Comparison of ENCODE assay signal across 15 mouse cellular contexts in the genomic region with DNA sequence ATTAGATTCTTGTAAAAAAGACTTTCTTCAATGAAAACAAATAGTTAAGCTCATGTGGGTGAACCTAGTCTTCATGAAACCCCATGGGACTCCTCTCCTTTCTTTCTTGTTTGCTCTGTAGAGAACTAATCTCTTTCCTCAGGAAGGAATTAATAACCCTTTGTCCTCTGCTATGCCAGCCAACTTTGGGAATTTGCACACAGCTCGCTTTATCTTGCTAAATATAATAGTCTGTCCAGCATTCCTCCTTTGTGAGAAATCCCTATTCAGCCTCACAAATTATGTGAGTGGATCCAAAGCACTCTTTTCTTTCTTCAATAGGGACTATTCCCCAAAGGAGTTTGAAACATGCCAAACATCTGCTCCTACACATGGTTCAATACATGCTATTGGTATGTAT.
"Had no signal": no experiment of that assay in that cellular context is flagged by ENCODE, and none has a peak within 500 bp of the region (broad histone marks: within the 10 kb centered on the region; RNA-seq: fewer than 3 reads in every experiment).

No protein-coding gene starts in this region.

- H3K9ac ChIP-seq: limb, embryonic 12.5 days; liver, embryonic 14.5 days; neural tube, embryonic 13.5 days had no signal

- H3K36me3 ChIP-seq: limb, embryonic 12.5 days; neural tube, embryonic 13.5 days had no signal

- H3K4me2 ChIP-seq: limb, embryonic 12.5 days; neural tube, embryonic 13.5 days had no signal

- H3K9me3 ChIP-seq: limb, embryonic 12.5 days; neural tube, embryonic 13.5 days had no signal

- H3K4me3 ChIP-seq: limb, embryonic 12.5 days; neural tube, embryonic 13.5 days had no signal

- H3K4me1 ChIP-seq: limb, embryonic 12.5 days; neural tube, embryonic 13.5 days had no signal

- DNase-seq: kidney, adult 9 months; kidney, postnatal 36 days; layer of hippocampus, adult 9-11 months; layer of hippocampus, postnatal 36 days; liver; lung, adult 18-20 months; retina, postnatal 1 day; right cerebral cortex, postnatal 4 days; spleen, adult 18-20 months; thymus, adult 18-20 months; thymus, postnatal 14 days had no signal

- H3K27ac ChIP-seq: kidney, postnatal 0 days; limb, embryonic 12.5 days; liver, embryonic 14.5 days; neural tube, embryonic 13.5 days had no signal

- H3K27me3 ChIP-seq: limb, embryonic 12.5 days; neural tube, embryonic 13.5 days had no signal
